Mouse (Mus musculus): ENCODE results near the gene Casp3. TPM values are rescaled to one million over a fixed set of nuclear protein-coding genes. Genes with fewer than 3 reads are reported as not detected.

The Casp3 gene
- 1.5 and 8.6 TPM in 2 replicates for polyA plus RNA-seq (2012; ENCODE audit: low replicate concordance)

DNA sequence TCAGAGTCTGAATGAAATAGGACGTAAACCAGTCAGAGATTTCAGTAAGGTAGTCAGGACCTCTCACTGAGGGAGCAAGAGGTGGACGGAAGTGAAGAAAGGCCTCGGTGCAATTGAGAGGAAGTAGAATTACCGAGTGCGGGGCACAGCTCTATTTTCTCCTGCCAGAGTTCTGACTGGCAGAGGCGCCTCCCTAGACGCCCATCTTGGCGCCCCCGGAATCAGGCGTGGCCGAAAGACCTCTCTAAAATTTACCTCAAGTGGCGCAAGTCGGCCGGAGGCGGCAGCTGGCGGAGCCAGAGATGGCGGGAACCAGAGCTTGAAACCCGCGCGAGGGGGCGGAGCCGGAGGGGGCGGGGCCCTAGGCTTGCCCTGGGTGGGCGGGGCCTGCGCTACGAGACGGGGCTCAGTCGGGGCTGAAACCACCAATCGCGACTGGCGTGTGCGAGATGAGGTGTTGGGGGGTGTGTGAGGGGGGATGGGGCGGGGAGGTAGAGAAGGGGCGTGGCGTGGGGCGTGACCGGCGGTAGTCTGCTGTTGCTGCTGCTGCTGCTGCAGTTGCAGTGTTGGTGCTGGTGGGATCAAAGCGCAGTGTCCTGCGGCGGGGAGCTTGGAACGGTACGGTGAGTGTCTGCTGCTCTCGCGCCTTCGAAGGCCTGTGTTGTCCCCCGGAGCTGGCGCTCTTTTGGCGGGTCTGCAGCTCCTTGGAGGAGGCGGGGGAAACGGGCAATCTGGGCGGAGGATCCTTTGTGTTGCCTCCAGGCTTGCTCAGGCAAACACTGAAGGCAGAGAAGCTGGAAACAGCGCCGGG is at the start of gene Casp3, which contains the start of gene Primpol:
Gene Casp3, plus strand, starts transcription at position 413 of the 811 bp plus-strand sequence.
Gene Primpol, minus strand, starts transcription at position 334 of the 811 bp plus-strand sequence.

Other genes starting within 250 kb of the Casp3 start
- 5.5 and 13.4 TPM in 2 replicates for gene Acsl1, start 146.3 kb upstream of the Casp3 start, polyA plus RNA-seq (2012; ENCODE audit: low replicate concordance)
- gene Cenpu, start 65.3 kb upstream of the Casp3 start, polyA plus RNA-seq (2012; ENCODE audit: low replicate concordance) = 1.4 and 2.7 TPM in 2 replicates
- 0.43 and 1.6 TPM in 2 replicates for gene Primpol, start 79 bp upstream of the Casp3 start, polyA plus RNA-seq (2012; ENCODE audit: low replicate concordance)
- 34.2 and 85.6 TPM in 2 replicates for gene Irf2, start 122.4 kb downstream of the Casp3 start, polyA plus RNA-seq (2012; ENCODE audit: low replicate concordance)

Measured in hematopoietic multipotent progenitor cell, adult 10-12 weeks (in vitro differentiated cells).